Mouse (Mus musculus): ENCODE data around the gene Mcts2. TPM values are rescaled to one million over a fixed set of nuclear protein-coding genes. Genes with fewer than 3 reads are reported as not detected.

Gene Mcts2
- polyA plus RNA-seq, 1 experiment: 27.0 TPM

DNA sequence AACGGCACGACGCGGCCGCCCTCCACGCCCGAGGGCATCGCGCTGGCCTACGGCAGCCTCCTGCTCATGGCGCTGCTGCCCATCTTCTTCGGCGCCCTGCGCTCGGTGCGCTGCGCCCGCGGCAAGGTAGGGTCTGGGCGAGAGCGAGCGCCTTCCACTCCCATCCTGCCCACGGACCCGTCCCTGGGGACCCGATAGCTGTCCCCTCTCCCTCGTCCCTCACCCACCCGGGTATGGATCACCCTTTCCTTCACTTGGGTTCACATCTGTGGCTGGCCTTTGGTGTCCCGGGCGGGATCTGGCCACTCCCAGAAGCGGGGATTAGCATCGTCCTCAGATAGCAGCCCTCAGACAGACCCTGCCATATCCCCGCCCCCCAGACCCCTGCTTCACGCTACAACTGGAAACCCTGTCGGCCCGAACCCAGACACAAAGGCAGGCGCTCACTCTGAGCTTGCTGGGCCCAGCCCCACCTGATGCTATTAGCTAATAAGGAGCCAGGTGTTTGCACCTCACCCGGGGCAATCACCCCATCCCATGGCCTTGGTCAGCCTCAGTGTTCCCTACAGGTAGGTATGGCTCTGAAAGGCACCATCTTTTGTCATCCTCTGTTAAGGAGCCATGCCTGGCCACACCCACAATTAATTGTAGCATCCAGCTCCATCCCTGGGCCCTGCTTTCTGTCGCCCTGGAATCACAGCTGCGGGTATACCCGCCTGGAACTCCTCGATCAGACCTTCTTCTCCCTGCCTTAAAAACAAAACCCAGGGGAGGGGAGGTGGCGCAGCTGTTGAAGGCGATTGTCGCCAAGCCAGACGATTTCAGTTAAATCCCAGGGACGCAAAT is 17.0 kb upstream of the Mcts2 start:
- TF ChIP-seq POLR2A (IDR thresholded peaks at IDR 0.05; ENCODE audit: insufficient read length, low read depth) (no peak), TCF3 (IDR thresholded peaks at IDR 0.05; ENCODE audit: insufficient read length, low read depth) (no peak), MYOD1 (IDR thresholded peaks at IDR 0.05; ENCODE audit: control insufficient read depth in 1 of 3, insufficient read length in 2 of 3, low read depth in 2 of 3) (peak in 2 of 3 experiments; percentile 36 to 76), USF1 (IDR thresholded peaks at IDR 0.05; ENCODE audit: low read depth) (no peak), MYOG (IDR thresholded peaks at IDR 0.05; ENCODE audit: control insufficient read depth in 1 of 3, insufficient read depth in 1 of 3, insufficient read length in 2 of 3, low read depth in 2 of 3) (peak; percentile 7 to 79 (median 29)), REST (IDR thresholded peaks at IDR 0.05; ENCODE audit: insufficient read depth, insufficient read length) (no peak), E2F4 (IDR thresholded peaks at IDR 0.05; ENCODE audit: insufficient read depth) (no peak), TCF12 (IDR thresholded peaks at IDR 0.05; ENCODE audit: insufficient read depth, poor library complexity, severe bottlenecking) (peak; percentile 27), SRF (IDR thresholded peaks at IDR 0.05; ENCODE audit: control insufficient read depth, insufficient read length, low read depth) (peak; percentile 3), MAX (IDR thresholded peaks at IDR 0.05; ENCODE audit: low read depth) (no peak), CEBPB (IDR thresholded peaks at IDR 0.05; ENCODE audit: insufficient read depth, poor library complexity, severe bottlenecking) (no peak), POLR2AphosphoS2 (IDR thresholded peaks at IDR 0.05; ENCODE audit: insufficient read length, low read depth) (no peak)
- H3ac ChIP-seq (ENCODE audit: control insufficient read depth, insufficient read length): peak overlapping the region; percentile 88
- peaks cover 52% of the 10 kb centered on the region for H3K79me2 ChIP-seq (ENCODE audit: control insufficient read depth, insufficient read depth)
- H3K4me2 ChIP-seq (ENCODE audit: low read depth): peak overlapping the region; percentile 97
- peak overlapping the region; percentile 90 for H3K4me3 ChIP-seq
- no peaks in the 10 kb centered on the region for H3K36me3 ChIP-seq (ENCODE audit: control insufficient read depth, insufficient read depth)
- H3K27me3 ChIP-seq (ENCODE audit: control insufficient read depth, insufficient read depth, insufficient read length): no peaks in the 10 kb centered on the region

DNA sequence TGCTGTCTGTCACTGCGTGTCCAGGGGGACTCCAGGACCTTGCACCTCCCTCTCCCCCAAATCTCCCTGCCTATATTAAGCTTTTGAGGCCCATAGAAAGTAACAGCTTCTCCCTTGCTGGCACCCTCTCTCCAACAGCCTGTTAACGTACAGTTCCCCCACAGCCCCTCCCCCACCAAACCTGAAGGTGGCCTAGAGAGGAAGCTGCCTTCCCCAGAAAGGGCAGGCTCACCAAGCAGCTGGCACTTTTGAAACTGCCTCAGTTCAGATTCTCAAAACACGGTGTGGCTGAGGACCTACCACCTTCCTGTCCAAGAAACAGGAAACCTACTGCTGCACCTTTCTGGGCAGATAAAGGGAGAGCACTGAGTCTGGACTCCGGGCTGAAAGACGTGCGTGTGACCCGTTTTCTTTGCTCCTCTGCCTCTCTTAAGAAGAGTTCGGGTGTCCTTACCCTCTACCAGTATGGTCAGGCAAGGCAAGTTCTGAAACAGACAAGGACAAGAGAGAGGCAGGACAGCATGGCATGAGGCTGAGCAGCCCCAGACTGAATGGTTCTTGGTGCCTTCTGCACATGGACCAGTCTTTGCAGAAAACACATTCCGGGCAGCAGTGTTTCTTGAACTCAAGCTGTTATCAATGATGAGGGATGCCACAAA is 15.7 kb upstream of the Mcts2 start:
- Histone ChIP-seq H3K4me2 (ENCODE audit: low read depth) (peak overlapping the region; percentile 97), H3ac (ENCODE audit: control insufficient read depth, insufficient read length) (no peak overlapping the region), H3K36me3 (ENCODE audit: control insufficient read depth, insufficient read depth) (peaks cover 2% of the 10 kb centered on the region), H3K4me3 (peak overlapping the region; percentile 90), H3K79me2 (ENCODE audit: control insufficient read depth, insufficient read depth) (peaks cover 60% of the 10 kb centered on the region), H3K27me3 (ENCODE audit: control insufficient read depth, insufficient read depth, insufficient read length) (no peaks in the 10 kb centered on the region)
- TF ChIP-seq MYOG (IDR thresholded peaks at IDR 0.05; ENCODE audit: control insufficient read depth in 1 of 3, insufficient read depth in 1 of 3, insufficient read length in 2 of 3, low read depth in 2 of 3) (no peak), TCF3 (IDR thresholded peaks at IDR 0.05; ENCODE audit: insufficient read length, low read depth) (no peak), MYOD1 (IDR thresholded peaks at IDR 0.05; ENCODE audit: control insufficient read depth in 1 of 3, insufficient read length in 2 of 3, low read depth in 2 of 3) (no peak), USF1 (IDR thresholded peaks at IDR 0.05; ENCODE audit: low read depth) (no peak), POLR2A (IDR thresholded peaks at IDR 0.05; ENCODE audit: insufficient read length, low read depth) (no peak), TCF12 (IDR thresholded peaks at IDR 0.05; ENCODE audit: insufficient read depth, poor library complexity, severe bottlenecking) (no peak), E2F4 (IDR thresholded peaks at IDR 0.05; ENCODE audit: insufficient read depth) (no peak), MAX (IDR thresholded peaks at IDR 0.05; ENCODE audit: low read depth) (no peak), CEBPB (IDR thresholded peaks at IDR 0.05; ENCODE audit: insufficient read depth, poor library complexity, severe bottlenecking) (no peak), SRF (IDR thresholded peaks at IDR 0.05; ENCODE audit: control insufficient read depth, insufficient read length, low read depth) (no peak), POLR2AphosphoS2 (IDR thresholded peaks at IDR 0.05; ENCODE audit: insufficient read length, low read depth) (no peak), REST (IDR thresholded peaks at IDR 0.05; ENCODE audit: insufficient read depth, insufficient read length) (no peak)

DNA sequence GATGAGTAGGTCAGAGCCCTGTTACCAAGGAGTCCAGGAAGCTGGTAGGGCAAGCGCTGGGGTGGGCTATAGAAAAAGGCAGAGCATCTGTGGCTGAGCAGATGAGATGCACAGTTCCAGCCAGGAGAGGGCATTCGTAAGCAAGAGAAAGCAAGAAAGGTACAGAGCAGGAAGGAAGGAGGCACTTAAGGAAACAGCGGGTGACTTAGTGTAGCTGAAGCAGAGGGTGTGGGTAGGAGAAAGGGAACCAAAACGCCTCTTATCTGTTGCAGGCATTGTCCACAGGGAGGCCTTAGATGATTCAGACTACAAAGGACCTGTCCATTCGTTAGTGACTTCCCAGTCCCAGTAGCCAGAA is 15.2 kb upstream of the Mcts2 start:
- H3K4me2 ChIP-seq (ENCODE audit: low read depth): peak overlapping the region; percentile 97
- no peaks in the 10 kb centered on the region for H3K27me3 ChIP-seq (ENCODE audit: control insufficient read depth, insufficient read depth, insufficient read length)
- H3K36me3 ChIP-seq (ENCODE audit: control insufficient read depth, insufficient read depth): peaks cover 7% of the 10 kb centered on the region
- no peak for TF ChIP-seq REST (IDR thresholded peaks at IDR 0.05; ENCODE audit: insufficient read depth, insufficient read length)
- peaks cover 65% of the 10 kb centered on the region for H3K79me2 ChIP-seq (ENCODE audit: control insufficient read depth, insufficient read depth)
- H3ac ChIP-seq (ENCODE audit: control insufficient read depth, insufficient read length): no peak overlapping the region
- peak overlapping the region; percentile 90 for H3K4me3 ChIP-seq

DNA sequence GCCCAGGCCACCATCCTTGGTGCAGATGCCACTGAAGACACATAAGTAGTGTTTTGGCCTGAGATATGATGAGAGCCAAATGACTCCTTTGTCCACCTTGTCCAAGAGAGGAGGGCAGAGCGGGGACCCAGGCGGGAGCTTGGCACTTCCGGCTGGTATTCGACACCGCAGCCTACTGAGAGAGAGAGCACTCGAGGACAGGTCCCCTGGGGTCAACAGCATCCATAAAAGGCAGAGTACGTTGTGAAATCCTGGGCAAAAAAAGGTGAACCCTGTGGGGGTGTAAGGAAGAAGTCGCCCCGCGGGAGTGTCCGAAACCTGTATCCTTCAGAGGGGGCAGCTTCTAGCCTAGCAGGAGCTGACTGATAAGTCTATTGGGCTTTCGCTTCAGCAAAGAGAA is 14.7 kb upstream of the Mcts2 start:
- Histone ChIP-seq H3K79me2 (ENCODE audit: control insufficient read depth, insufficient read depth) (peaks cover 69% of the 10 kb centered on the region), H3ac (ENCODE audit: control insufficient read depth, insufficient read length) (no peak overlapping the region), H3K4me2 (ENCODE audit: low read depth) (peak overlapping the region; percentile 97), H3K36me3 (ENCODE audit: control insufficient read depth, insufficient read depth) (peaks cover 11% of the 10 kb centered on the region), H3K4me3 (peak overlapping the region; percentile 90), H3K27me3 (ENCODE audit: control insufficient read depth, insufficient read depth, insufficient read length) (no peaks in the 10 kb centered on the region)
- TF ChIP-seq MYOD1 (IDR thresholded peaks at IDR 0.05; ENCODE audit: control insufficient read depth in 1 of 3, insufficient read length in 2 of 3, low read depth in 2 of 3): no peak
- TF ChIP-seq MAX (IDR thresholded peaks at IDR 0.05; ENCODE audit: low read depth): no peak
- TF ChIP-seq REST (IDR thresholded peaks at IDR 0.05; ENCODE audit: insufficient read depth, insufficient read length): no peak
- no peak for TF ChIP-seq MYOG (IDR thresholded peaks at IDR 0.05; ENCODE audit: control insufficient read depth in 1 of 3, insufficient read depth in 1 of 3, insufficient read length in 2 of 3, low read depth in 2 of 3)
- no peak for TF ChIP-seq E2F4 (IDR thresholded peaks at IDR 0.05; ENCODE audit: insufficient read depth)
- TF ChIP-seq TCF3 (IDR thresholded peaks at IDR 0.05; ENCODE audit: insufficient read length, low read depth): no peak
- no peak for TF ChIP-seq POLR2A (IDR thresholded peaks at IDR 0.05; ENCODE audit: insufficient read length, low read depth)
- TF ChIP-seq CEBPB (IDR thresholded peaks at IDR 0.05; ENCODE audit: insufficient read depth, poor library complexity, severe bottlenecking): no peak

Measured in myocyte (in vitro differentiated cells).